Mouse (Mus musculus): ENCODE results near the gene Kmt2a. TPM values are rescaled to one million over a fixed set of nuclear protein-coding genes. Genes with fewer than 3 reads are reported as not detected.

The Kmt2a gene
- polyA plus RNA-seq, 1 experiment from 2014 or later, result 12.3 TPM

DNA sequence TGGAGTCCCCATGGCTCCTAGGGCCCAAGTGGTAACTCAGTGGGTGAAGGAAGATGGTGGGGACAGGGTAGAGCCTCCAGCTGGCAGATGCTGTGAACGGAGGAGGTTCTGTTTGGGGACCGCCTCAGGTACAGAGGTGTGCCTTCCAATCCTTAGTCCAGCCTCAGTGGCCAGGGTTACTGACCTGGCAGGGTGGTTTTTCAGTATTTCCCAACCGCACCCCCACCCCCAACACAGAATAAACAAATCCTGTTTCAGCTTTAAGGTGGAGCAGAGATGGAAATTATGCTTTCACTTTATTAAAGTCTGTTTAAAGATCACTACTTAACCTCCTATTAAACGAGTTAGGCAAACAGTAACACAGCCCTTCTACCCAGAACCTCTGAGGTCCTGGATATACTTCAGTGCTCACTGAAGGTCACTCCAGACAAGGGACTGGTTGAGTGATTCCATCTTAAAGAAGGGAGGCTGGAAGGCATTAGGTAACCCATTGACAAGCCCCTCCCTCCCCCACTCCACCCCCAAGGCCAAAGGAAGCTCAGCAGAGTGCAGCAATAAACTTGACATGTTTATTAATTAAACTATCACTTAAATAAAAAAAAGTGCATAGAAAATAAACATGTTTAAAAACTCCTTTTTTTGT is 78.2 kb downstream of the Kmt2a start, which contains the start of gene Ttc36:
Ttc36 (minus strand) TSS at position 265 of the 643 bp plus-strand sequence.
- H3K27ac ChIP-seq (replicated peaks; ENCODE audit: low read depth, low read length), result no peak within 1 kb of the TSS
- no peaks in the 10 kb centered on the region for H3K9me3 ChIP-seq (ENCODE audit: control insufficient read depth, low read length)
- peaks cover 33% of the 10 kb centered on the region for H3K36me3 ChIP-seq (ENCODE audit: control insufficient read depth, insufficient read depth, low read length)
- DNase-seq (ENCODE audit: low spot score) (no peak), ATAC-seq (ENCODE audit: low read depth) (no peak)
- H3K4me1 ChIP-seq (ENCODE audit: control insufficient read depth, insufficient read depth, low read length), result peaks cover 10% of the 10 kb centered on the region; the same call in 1 of the 2 replicates
- H3K9ac ChIP-seq (ENCODE audit: low read depth, low read length), result no peak within 1 kb of the TSS
- peaks cover 7% of the 10 kb centered on the region; the same call in 1 of the 2 replicates for H3K27me3 ChIP-seq (replicated peaks; ENCODE audit: control insufficient read depth, insufficient read depth, low read length)
- WGBS, result 71% methylated on average over 4 of the region's 4 CpGs
- no peak within 1 kb of the TSS for H3K4me3 ChIP-seq (ENCODE audit: low read depth, low read length)
- no peak within 1 kb of the TSS for H3K4me2 ChIP-seq (ENCODE audit: low read depth, low read length)

DNA sequence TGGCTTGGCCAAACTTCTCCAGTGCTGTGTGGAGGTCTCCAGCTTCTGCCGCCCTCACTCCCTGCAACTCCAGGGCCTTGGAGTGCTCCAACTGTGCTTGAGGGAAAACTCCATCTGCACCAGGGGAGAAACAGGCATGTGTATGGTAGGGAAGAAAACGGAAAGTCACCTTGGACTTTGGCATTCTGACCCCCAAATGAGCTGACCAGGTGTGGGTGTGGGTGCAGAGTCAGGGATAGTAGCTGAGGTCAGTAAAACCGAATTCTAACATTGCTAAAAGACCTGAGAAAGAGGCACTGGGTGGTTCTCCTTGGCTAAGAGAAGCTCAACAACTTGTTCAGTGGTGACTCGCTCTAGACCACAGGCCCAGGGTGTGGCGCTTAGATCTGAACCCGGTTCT is 79.4 kb downstream of the Kmt2a start:
- Histone ChIP-seq H3K9me3 (ENCODE audit: control insufficient read depth, low read length) (no peaks in the 10 kb centered on the region), H3K9ac (ENCODE audit: low read depth, low read length) (no peak overlapping the region), H3K4me3 (ENCODE audit: low read depth, low read length) (no peak overlapping the region), H3K4me1 (ENCODE audit: control insufficient read depth, insufficient read depth, low read length) (peaks cover 10% of the 10 kb centered on the region; the same call in 1 of the 2 replicates), H3K27ac (replicated peaks; ENCODE audit: low read depth, low read length) (no peak overlapping the region), H3K36me3 (ENCODE audit: control insufficient read depth, insufficient read depth, low read length) (peaks cover 20% of the 10 kb centered on the region), H3K27me3 (replicated peaks; ENCODE audit: control insufficient read depth, insufficient read depth, low read length) (peaks cover 10% of the 10 kb centered on the region; the same call in 1 of the 2 replicates), H3K4me2 (ENCODE audit: low read depth, low read length) (no peak overlapping the region)
- no peak for DNase-seq (ENCODE audit: low spot score)
- 86% methylated on average over 6 of the region's 6 CpGs for WGBS
- ATAC-seq (ENCODE audit: low read depth), result no peak

DNA sequence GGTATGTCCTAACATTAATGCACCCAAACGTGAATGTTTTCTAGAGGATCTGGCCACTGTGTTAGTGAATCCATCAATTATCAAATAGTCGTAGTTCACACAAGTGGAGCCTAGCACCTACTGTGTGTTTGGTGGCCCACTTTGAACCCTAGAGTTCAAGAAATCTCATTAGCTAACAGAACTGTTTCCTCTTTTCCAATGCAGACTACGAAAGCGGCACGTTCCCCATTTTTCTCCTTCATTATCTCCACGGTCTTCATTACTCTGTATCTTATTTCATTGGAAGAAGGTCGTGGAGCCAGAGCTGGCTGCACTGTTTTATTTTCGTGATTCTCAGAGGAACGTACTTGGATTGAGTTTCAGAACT is 81.2 kb downstream of the Kmt2a start:
- DNase-seq (ENCODE audit: low spot score) (no peak), ATAC-seq (ENCODE audit: low read depth) (no peak)
- H3K27me3 ChIP-seq (replicated peaks; ENCODE audit: control insufficient read depth, insufficient read depth, low read length), result peaks cover 10% of the 10 kb centered on the region; the same call in 1 of the 2 replicates
- WGBS, result 28% methylated on average over 9 of the region's 9 CpGs
- H3K27ac ChIP-seq (replicated peaks; ENCODE audit: low read depth, low read length), result no peak overlapping the region
- H3K4me1 ChIP-seq (ENCODE audit: control insufficient read depth, insufficient read depth, low read length), result peaks cover 10% of the 10 kb centered on the region; the same call in 1 of the 2 replicates
- H3K9ac ChIP-seq (ENCODE audit: low read depth, low read length), result peak overlapping the region; percentile 66; the same call in 1 of the 2 replicates
- peak overlapping the region; percentile 94 for H3K4me2 ChIP-seq (ENCODE audit: low read depth, low read length)
- no peaks in the 10 kb centered on the region for H3K9me3 ChIP-seq (ENCODE audit: control insufficient read depth, low read length)
- H3K36me3 ChIP-seq (ENCODE audit: control insufficient read depth, insufficient read depth, low read length), result peaks cover 4% of the 10 kb centered on the region
- peak overlapping the region; percentile 66 for H3K4me3 ChIP-seq (ENCODE audit: low read depth, low read length)

DNA sequence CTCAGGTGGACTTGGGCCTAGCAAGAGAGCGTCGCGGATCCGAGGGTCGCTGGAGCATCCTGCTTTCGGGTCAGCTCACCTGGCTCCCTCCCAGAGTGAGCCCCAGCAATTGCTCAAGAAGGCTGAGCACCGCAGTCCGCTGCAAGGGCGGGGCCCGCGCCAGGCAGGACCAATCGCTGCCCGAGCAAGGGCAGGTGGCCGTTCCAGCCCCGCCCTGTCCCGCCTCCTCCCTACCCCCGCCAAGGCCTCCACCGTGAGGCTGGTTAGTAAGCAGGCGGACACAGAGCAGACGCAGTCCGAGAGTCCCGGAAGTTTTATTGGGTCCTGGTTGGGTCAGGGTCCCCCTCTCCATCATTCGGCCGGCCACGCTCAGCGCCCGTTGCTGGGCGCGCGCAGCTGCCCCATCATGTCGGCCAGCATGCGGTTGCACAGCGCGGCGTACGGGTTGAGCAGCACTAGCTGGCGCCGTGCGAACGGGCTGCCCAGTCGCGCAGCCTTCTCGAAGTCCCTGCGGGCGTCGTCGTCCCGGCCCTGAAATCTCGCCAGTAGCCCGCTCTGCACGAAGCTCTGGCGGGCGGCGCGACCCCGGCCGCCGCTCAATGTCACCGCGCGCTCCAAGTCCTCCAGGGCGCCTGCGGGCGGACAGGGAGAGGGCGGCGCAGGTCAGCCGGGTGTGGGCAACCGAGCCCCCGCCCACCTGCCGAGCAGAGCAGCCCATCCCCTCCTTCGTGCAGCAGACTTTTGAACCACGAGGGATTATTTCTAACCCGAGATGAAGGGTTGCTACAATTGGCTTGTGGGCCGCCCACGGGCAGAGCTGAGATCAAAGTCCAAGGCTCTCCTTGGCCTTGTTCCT is 81.8 kb downstream of the Kmt2a start, which contains the start of gene Tmem25:
Tmem25 (minus strand) TSS at position 206 of the 856 bp plus-strand sequence.
- ATAC-seq (ENCODE audit: low read depth) (peak; percentile 96), DNase-seq (ENCODE audit: low spot score) (peak; percentile 88)
- Histone ChIP-seq H3K4me2 (ENCODE audit: low read depth, low read length) (peak within 1 kb of the TSS; percentile 94), H3K27ac (replicated peaks; ENCODE audit: low read depth, low read length) (no peak within 1 kb of the TSS; the same call in 1 of the 2 replicates), H3K9ac (ENCODE audit: low read depth, low read length) (peak within 1 kb of the TSS; percentile 66), H3K4me3 (ENCODE audit: low read depth, low read length) (peak within 1 kb of the TSS; percentile 66), H3K4me1 (ENCODE audit: control insufficient read depth, insufficient read depth, low read length) (peaks cover 10% of the 10 kb centered on the region; the same call in 1 of the 2 replicates), H3K27me3 (replicated peaks; ENCODE audit: control insufficient read depth, insufficient read depth, low read length) (peaks cover 10% of the 10 kb centered on the region; the same call in 1 of the 2 replicates), H3K9me3 (ENCODE audit: control insufficient read depth, low read length) (no peaks in the 10 kb centered on the region), H3K36me3 (ENCODE audit: control insufficient read depth, insufficient read depth, low read length) (no peaks in the 10 kb centered on the region)
- WGBS, result under 1% methylated on average over 40 of the region's 75 CpGs

DNA sequence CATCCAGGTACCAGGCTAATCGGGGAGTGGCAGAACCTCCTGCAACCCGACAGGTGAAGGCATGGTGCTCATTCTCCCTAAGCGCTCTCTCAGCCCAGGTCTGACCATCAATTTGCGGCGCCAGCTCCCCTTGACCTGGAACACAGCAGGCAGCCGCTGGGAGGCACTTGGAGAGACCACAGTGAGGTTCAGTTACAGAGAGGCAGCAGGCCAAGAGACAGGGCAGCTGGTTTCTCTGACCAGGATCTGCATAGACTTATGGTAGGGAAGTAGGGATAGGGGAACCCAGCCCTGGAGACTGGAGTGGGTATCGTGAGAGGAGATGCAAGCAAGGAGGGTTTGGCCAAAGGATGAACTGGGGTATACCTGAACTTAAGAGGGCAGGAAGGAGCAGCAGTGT is 82.8 kb downstream of the Kmt2a start:
- DNase-seq (ENCODE audit: low spot score), result no peak
- Histone ChIP-seq H3K9ac (ENCODE audit: low read depth, low read length) (no peak overlapping the region), H3K4me3 (ENCODE audit: low read depth, low read length) (no peak overlapping the region), H3K4me2 (ENCODE audit: low read depth, low read length) (peak overlapping the region; percentile 94; the same call in 1 of the 2 replicates), H3K27me3 (replicated peaks; ENCODE audit: control insufficient read depth, insufficient read depth, low read length) (peaks cover 10% of the 10 kb centered on the region; the same call in 1 of the 2 replicates), H3K36me3 (ENCODE audit: control insufficient read depth, insufficient read depth, low read length) (no peaks in the 10 kb centered on the region), H3K9me3 (ENCODE audit: control insufficient read depth, low read length) (no peaks in the 10 kb centered on the region), H3K27ac (replicated peaks; ENCODE audit: low read depth, low read length) (no peak overlapping the region), H3K4me1 (ENCODE audit: control insufficient read depth, insufficient read depth, low read length) (peaks cover 10% of the 10 kb centered on the region; the same call in 1 of the 2 replicates)
- 35% methylated on average over 7 of the region's 7 CpGs for WGBS
- no peak for ATAC-seq (ENCODE audit: low read depth)

DNA sequence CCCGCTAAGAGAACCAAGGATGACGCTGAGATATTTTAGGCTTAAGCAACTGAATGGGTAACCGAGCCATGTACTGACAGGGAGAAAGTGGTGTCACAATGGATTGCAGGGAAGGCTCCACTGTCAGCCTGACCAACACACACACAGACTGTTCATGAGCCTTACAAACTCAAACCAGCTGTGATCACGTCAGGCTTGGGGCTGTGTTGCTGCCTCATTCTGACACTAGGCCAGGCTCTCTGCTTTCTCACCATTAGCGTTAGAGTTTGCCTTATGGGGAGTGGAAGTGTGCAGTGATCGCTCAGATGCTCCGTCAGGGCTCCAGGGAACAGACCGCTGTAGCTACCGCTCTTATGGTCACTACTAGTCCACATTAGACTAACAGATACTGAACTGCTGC is 88.3 kb downstream of the Kmt2a start:
- 56% methylated on average over 9 of the region's 9 CpGs for WGBS
- H3K4me1 ChIP-seq (ENCODE audit: control insufficient read depth, insufficient read depth, low read length), result no peaks in the 10 kb centered on the region
- H3K36me3 ChIP-seq (ENCODE audit: control insufficient read depth, insufficient read depth, low read length), result peaks cover 47% of the 10 kb centered on the region
- no peaks in the 10 kb centered on the region for H3K9me3 ChIP-seq (ENCODE audit: control insufficient read depth, low read length)
- no peak overlapping the region for H3K4me2 ChIP-seq (ENCODE audit: low read depth, low read length)
- ATAC-seq (ENCODE audit: low read depth) (peak; percentile 50; the same call in 1 of the 2 replicates), DNase-seq (ENCODE audit: low spot score) (peak; percentile 36)
- H3K27me3 ChIP-seq (replicated peaks; ENCODE audit: control insufficient read depth, insufficient read depth, low read length), result peaks cover 2% of the 10 kb centered on the region; the same call in 1 of the 2 replicates
- H3K4me3 ChIP-seq (ENCODE audit: low read depth, low read length), result no peak overlapping the region
- no peak overlapping the region for H3K9ac ChIP-seq (ENCODE audit: low read depth, low read length)
- peak overlapping the region; percentile 10; the same call in 1 of the 2 replicates for H3K27ac ChIP-seq (replicated peaks; ENCODE audit: low read depth, low read length)

DNA sequence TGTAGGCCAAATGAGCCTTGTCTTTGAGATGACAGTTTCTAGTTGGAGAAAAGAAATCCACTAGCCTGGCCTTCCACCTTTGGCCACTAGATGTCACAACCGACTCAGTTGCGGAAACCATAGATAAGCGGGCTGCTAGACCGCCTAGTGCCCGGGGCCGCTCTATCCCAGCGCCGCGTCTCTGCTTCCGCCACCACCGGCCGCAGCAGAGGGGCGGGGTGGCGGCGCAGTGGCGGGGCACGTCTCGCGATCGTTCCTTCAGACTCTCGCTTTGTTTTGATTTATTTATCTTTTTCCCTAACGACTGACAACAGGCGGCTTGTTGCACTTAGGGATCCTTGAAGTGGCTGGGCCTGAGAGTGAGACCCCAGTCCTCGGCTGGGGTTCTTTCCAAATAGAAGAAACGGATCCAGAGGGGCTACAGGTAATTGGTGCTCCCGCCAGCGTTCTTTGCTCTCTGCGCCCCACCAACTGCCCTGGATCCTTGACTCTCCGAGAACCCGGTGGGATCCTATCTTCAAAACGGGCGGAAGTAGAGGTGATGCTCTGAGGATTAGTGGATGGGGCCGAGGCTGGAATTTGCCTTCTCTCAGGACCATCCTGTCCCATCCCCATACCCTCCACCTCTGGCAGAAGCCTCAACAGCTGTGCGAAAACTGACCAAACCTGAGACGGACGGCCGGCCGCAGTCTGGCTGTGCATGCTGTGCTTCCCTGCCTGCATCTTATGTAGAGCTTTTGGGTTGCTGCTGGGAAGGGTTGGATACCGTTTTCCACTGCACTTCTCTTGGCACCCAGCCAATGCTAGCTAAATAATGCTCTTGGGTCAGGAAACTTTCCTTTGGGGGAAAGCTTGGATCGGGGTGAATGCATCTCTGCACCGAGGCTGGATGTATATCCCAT is 108.1 kb downstream of the Kmt2a start:
- Histone ChIP-seq H3K9ac (ENCODE audit: low read depth, low read length) (peak overlapping the region; percentile 88), H3K9me3 (ENCODE audit: control insufficient read depth, low read length) (no peaks in the 10 kb centered on the region), H3K4me1 (ENCODE audit: control insufficient read depth, insufficient read depth, low read length) (peaks cover 3% of the 10 kb centered on the region; the same call in 1 of the 2 replicates), H3K4me3 (ENCODE audit: low read depth, low read length) (peak overlapping the region; percentile 79), H3K27ac (replicated peaks; ENCODE audit: low read depth, low read length) (peak overlapping the region; percentile 91), H3K27me3 (replicated peaks; ENCODE audit: control insufficient read depth, insufficient read depth, low read length) (no peaks in the 10 kb centered on the region), H3K36me3 (ENCODE audit: control insufficient read depth, insufficient read depth, low read length) (peaks cover 17% of the 10 kb centered on the region), H3K4me2 (ENCODE audit: low read depth, low read length) (peak overlapping the region; percentile 86)
- peak; percentile 100 for ATAC-seq (ENCODE audit: low read depth)
- peak; percentile 98 for DNase-seq (ENCODE audit: low spot score)
- WGBS, result under 1% methylated on average over 41 of the region's 41 CpGs

DNA sequence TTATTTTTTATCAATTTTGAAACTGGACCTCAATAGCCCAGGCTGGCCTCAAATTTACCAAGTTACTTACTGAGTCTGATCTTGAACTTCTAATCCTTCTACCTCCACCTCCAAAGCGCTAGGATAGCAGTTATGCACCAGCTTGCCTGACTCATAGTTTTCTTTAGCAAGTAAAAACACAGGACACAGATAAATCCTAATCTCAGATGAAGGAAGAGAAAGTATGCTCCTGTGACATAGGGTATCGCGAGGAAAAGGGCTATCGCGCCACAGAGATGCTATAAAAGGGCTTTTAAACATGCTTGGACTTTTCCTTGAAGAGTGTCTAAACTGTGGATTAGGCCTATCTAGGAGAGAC is 108.7 kb downstream of the Kmt2a start:
- Histone ChIP-seq H3K4me1 (ENCODE audit: control insufficient read depth, insufficient read depth, low read length) (peaks cover 3% of the 10 kb centered on the region; the same call in 1 of the 2 replicates), H3K4me2 (ENCODE audit: low read depth, low read length) (no peak overlapping the region), H3K27me3 (replicated peaks; ENCODE audit: control insufficient read depth, insufficient read depth, low read length) (no peaks in the 10 kb centered on the region), H3K4me3 (ENCODE audit: low read depth, low read length) (peak overlapping the region; percentile 79), H3K27ac (replicated peaks; ENCODE audit: low read depth, low read length) (0 out of 2 replicates have a peak overlapping the region, but pooled peaks have one; percentile 33), H3K36me3 (ENCODE audit: control insufficient read depth, insufficient read depth, low read length) (peaks cover 16% of the 10 kb centered on the region), H3K9me3 (ENCODE audit: control insufficient read depth, low read length) (no peaks in the 10 kb centered on the region), H3K9ac (ENCODE audit: low read depth, low read length) (no peak overlapping the region)
- ATAC-seq (ENCODE audit: low read depth), result no peak
- no peak for DNase-seq (ENCODE audit: low spot score)
- 27% methylated on average over 5 of the region's 5 CpGs for WGBS
